Mouse (Mus musculus): ENCODE results near the gene Pam16. TPM values are rescaled to one million over a fixed set of nuclear protein-coding genes. Genes with fewer than 3 reads are reported as not detected.

The Pam16 gene
- polyA plus RNA-seq (2016; fragmentation: Nextera tagmentation; extraction: Ambion mirVana), result 93.5 and 94.7 TPM in 2 replicates

- under 1% methylated on average over 56 of the region's 56 CpGs for WGBS
- H3K27me3 ChIP-seq (ENCODE audit: poor library complexity, severe bottlenecking), result no peaks in the 10 kb centered on the region
- no peaks in the 10 kb centered on the region for H3K9me3 ChIP-seq
- peaks cover 19% of the 10 kb centered on the region for H3K36me3 ChIP-seq (replicated peaks)
- peaks cover 26% of the 10 kb centered on the region for H3K4me1 ChIP-seq
- H3K4me3 ChIP-seq, result peak within 1 kb of the TSS; percentile 75
- DNase-seq (ENCODE audit: extremely low spot score, low spot score), result peak; percentile 87
- peak within 1 kb of the TSS; percentile 93 for H3K27ac ChIP-seq
These were observed at the start of gene Pam16 for GRCm38 (mm10) chr16:4624481-4625110. TSS of gene Pam16 (minus strand) at chr16:4624988.

GRCm38 (mm10) chr16:4674091-4674490, 49.3 kb upstream of the Pam16 start:
- Histone ChIP-seq H3K9me3 (no peaks in the 10 kb centered on the region), H3K27ac (no peak overlapping the region), H3K36me3 (replicated peaks) (peaks cover 46% of the 10 kb centered on the region), H3K4me3 (no peak overlapping the region), H3K4me1 (peaks cover 9% of the 10 kb centered on the region), H3K27me3 (ENCODE audit: poor library complexity, severe bottlenecking) (no peaks in the 10 kb centered on the region)
- WGBS, result 88% methylated on average over 4 of the region's 4 CpGs
- DNase-seq (ENCODE audit: extremely low spot score, low spot score), result no peak

DNA sequence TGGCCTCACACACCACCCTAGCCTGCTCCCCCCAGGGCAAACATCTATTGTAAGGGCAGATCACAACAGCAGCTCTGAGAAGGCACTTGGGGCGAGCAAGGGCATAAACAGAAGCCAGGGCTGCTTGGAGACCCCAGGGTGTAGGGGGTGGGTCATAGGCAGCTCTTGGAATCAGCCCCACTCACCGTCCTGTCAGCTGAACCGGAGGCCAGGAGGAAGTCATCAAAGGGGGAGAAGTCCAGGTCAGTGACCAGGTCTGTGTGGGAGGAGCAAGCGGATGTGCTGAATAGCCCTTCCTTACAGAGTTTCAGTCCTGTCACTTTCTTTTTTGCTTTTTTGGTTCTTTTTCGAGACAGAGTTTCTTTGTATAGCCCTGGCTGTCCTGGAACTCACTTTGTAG, 45.5 kb upstream of the Pam16 start:
- H3K9me3 ChIP-seq, result no peaks in the 10 kb centered on the region
- H3K4me1 ChIP-seq, result no peaks in the 10 kb centered on the region
- no peak overlapping the region for H3K27ac ChIP-seq
- no peak for DNase-seq (ENCODE audit: extremely low spot score, low spot score)
- peaks cover 64% of the 10 kb centered on the region for H3K36me3 ChIP-seq (replicated peaks)
- H3K4me3 ChIP-seq, result no peak overlapping the region
- 85% methylated on average over 5 of the region's 5 CpGs for WGBS
- no peaks in the 10 kb centered on the region for H3K27me3 ChIP-seq (ENCODE audit: poor library complexity, severe bottlenecking)

DNA sequence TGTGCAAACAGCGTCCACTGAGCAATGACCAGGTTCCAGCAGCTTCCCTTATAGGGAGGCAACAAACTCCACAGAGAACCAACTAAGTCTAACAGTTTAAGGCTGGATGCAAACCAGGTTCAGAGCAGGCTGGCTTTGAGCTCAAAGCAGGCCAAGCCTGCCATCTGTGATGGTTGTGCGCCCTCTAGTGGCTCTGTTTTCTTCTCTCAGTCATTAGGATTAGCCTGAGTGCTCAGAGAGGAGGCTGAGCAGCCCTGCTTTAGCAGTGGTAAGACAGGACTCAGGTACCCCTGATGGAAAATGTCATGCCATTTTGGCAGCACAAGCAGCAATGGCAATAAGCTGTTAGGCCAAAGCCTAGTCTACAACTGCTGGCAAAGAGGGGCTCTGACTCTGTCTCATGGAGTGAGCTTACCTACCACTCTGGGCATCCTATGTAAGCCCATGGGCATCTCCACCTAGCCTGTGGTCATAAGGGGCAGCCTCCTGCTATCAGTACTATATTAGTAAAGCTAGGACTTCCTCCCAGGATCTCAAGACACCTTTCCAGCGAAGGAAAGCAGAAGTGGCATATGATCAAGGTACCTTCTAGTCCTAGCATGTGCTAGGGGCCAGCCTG, 42.5 kb upstream of the Pam16 start:
- Histone ChIP-seq H3K4me3 (no peak overlapping the region), H3K9me3 (no peaks in the 10 kb centered on the region), H3K36me3 (replicated peaks) (peaks cover 55% of the 10 kb centered on the region), H3K27me3 (ENCODE audit: poor library complexity, severe bottlenecking) (no peaks in the 10 kb centered on the region), H3K4me1 (no peaks in the 10 kb centered on the region), H3K27ac (peak overlapping the region; percentile 54; the same call in 1 of the 2 replicates)
- 28% methylated on average over 3 of the region's 3 CpGs for WGBS
- peak; percentile 83 for DNase-seq (ENCODE audit: extremely low spot score, low spot score)

DNA sequence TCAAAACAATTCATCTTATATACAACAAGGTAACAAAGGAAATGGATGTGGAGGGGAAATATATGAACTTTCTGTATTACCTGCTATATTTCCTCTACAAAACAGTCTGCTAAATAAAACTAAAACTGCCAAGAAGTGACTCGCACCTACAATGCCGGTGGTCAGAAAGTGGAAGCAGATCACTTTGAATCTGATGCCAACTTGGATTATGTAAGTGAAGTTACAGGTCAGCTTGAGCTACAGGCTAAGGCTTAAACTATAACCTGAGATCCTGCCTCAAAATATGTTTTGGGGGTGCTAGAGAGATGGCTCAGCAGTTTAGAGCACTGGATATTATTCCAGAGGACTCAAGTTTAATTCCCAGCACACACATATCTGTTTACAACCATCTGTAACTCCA, 40.9 kb upstream of the Pam16 start:
- Histone ChIP-seq H3K36me3 (replicated peaks) (peaks cover 66% of the 10 kb centered on the region), H3K27me3 (ENCODE audit: poor library complexity, severe bottlenecking) (no peaks in the 10 kb centered on the region), H3K4me1 (no peaks in the 10 kb centered on the region), H3K27ac (no peak overlapping the region), H3K9me3 (no peaks in the 10 kb centered on the region), H3K4me3 (no peak overlapping the region)
- 94% methylated on average over 2 of the region's 2 CpGs for WGBS
- no peak for DNase-seq (ENCODE audit: extremely low spot score, low spot score)

DNA sequence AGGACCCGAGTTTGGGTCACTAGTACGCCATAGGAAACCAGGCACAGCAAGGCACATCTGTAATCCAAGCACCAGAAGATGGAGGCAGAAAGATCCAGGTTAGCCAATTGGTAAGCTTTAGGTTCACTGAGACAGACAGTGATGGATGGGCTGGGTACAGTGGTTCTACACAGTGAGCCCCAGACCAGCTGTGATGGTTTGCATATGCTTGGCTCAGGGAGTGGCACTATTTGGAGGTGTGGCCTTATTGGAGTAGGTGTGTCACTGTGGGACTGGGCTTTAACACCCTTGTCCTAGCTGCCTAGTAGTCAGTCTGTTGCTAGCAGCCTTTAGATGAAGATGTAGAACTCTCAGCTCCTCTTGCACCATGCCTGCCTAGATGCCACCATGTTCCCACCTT, 39.0 kb upstream of the Pam16 start:
- Histone ChIP-seq H3K9me3 (no peaks in the 10 kb centered on the region), H3K27ac (no peak overlapping the region), H3K27me3 (ENCODE audit: poor library complexity, severe bottlenecking) (no peaks in the 10 kb centered on the region), H3K36me3 (replicated peaks) (peaks cover 57% of the 10 kb centered on the region), H3K4me3 (no peak overlapping the region), H3K4me1 (peaks cover 8% of the 10 kb centered on the region)
- no peak for DNase-seq (ENCODE audit: extremely low spot score, low spot score)
- WGBS, result 85% methylated on average over 2 of the region's 2 CpGs

GRCm38 (mm10) chr16:4661605-4662004, 36.8 kb upstream of the Pam16 start:
- Histone ChIP-seq H3K27me3 (ENCODE audit: poor library complexity, severe bottlenecking) (no peaks in the 10 kb centered on the region), H3K9me3 (no peaks in the 10 kb centered on the region), H3K4me3 (no peak overlapping the region), H3K4me1 (peaks cover 27% of the 10 kb centered on the region), H3K36me3 (replicated peaks) (peaks cover 41% of the 10 kb centered on the region), H3K27ac (no peak overlapping the region; the same call in 1 of the 2 replicates)
- no peak for DNase-seq (ENCODE audit: extremely low spot score, low spot score)
- 74% methylated on average over 2 of the region's 2 CpGs for WGBS

DNA sequence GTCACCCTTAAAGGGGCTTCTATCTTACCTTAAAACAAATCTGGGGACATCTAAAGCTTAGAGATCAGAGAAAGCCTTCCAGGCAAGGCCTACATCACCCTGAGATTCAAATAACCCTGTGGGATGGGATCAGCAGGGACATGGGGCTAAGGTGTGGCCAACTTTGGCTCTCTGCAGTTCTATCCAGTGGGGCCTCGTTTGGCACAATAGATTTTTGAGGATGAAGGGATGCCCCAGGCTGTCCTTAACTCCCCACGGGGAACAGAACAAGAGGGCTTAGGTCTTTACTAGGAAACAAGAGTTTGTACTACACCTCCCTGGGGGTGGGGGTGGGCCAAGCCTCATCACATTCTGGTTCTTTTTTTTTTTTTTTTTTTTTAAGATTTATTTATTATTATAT, 34.5 kb upstream of the Pam16 start:
- peaks cover 37% of the 10 kb centered on the region for H3K36me3 ChIP-seq (replicated peaks)
- 12% methylated on average over 2 of the region's 2 CpGs for WGBS
- H3K9me3 ChIP-seq, result no peaks in the 10 kb centered on the region
- H3K27me3 ChIP-seq (ENCODE audit: poor library complexity, severe bottlenecking), result no peaks in the 10 kb centered on the region
- no peak for DNase-seq (ENCODE audit: extremely low spot score, low spot score)
- H3K4me3 ChIP-seq, result peak overlapping the region; percentile 7; the same call in 1 of the 2 replicates
- H3K4me1 ChIP-seq, result peaks cover 50% of the 10 kb centered on the region
- peak overlapping the region; percentile 86 for H3K27ac ChIP-seq

DNA sequence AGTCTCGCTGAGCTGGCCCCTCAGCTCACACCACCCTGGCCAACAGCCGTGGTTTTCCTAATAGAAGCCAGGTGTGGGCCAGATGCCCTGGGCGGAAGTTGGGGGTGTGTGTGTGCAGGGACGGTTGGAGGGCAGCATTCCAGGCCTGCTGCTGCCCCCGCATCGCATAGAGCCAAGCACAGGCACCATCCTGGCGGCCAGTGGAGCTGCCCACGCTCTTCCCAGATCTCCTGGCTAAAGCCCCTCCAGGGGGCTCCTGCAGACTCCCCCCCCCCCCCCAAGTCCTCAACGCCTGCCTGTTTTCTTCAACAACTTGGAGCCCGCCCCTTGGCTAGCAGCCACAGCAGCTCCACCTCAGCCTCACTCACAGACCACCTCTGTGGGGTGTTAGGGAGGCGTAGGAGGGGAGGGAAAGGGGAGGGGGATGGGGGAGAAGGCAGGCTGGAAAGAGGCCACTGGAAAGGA, 34.0 kb upstream of the Pam16 start:
- Histone ChIP-seq H3K36me3 (replicated peaks) (peaks cover 39% of the 10 kb centered on the region), H3K27me3 (ENCODE audit: poor library complexity, severe bottlenecking) (no peaks in the 10 kb centered on the region), H3K4me1 (peaks cover 55% of the 10 kb centered on the region), H3K27ac (peak overlapping the region; percentile 86), H3K9me3 (no peaks in the 10 kb centered on the region), H3K4me3 (peak overlapping the region; percentile 7; the same call in 1 of the 2 replicates)
- 29% methylated on average over 11 of the region's 11 CpGs for WGBS
- DNase-seq (ENCODE audit: extremely low spot score, low spot score), result peak; percentile 67

GRCm38 (mm10) chr16:4656571-4657081, 31.8 kb upstream of the Pam16 start:
- DNase-seq (ENCODE audit: extremely low spot score, low spot score), result no peak
- Histone ChIP-seq H3K9me3 (no peaks in the 10 kb centered on the region), H3K4me3 (no peak overlapping the region), H3K27ac (peak overlapping the region; percentile 75), H3K36me3 (replicated peaks) (peaks cover 50% of the 10 kb centered on the region), H3K4me1 (peaks cover 72% of the 10 kb centered on the region), H3K27me3 (ENCODE audit: poor library complexity, severe bottlenecking) (no peaks in the 10 kb centered on the region)
- whole genome bisulfite sequencing, result 69% methylated on average over 9 of the region's 9 CpGs

DNA sequence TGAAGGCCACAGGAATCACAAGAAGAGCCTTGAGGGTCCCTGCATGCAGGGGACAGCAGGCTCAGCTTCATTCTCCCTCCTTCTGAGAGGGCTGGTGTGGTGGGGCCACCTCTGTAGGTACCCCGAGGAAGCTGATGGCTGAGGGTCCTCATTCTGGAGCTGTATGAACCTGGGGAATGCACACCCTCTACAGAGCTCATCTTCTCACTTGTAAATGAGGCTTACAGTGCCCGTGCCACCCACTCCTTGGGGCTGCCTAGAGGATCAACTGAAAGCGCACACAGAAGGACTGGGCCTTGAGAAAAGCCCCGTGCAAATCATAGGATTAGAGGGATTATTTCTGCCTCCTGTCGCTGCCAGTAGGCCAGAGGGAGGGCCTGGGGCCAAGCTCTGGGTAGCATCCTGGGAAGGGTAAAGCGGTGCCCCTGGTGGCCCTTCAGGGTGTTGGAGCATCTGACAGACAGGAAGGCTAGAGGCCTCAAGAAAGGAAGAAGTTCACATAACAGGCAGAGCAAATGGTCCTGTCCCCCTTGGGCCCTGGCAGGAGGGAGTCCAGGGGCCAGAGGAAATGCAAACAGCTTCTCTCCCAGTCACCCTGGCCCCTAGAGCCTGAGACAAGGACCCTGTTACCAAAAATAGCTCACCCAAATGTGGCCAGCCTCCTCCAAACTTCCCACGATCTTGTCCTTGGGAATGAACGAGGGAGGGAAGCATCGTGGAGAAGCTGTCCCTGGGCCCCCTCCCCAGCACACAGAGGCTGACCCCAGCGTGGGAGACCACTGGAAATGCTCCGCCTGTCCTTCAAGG, 31.2 kb upstream of the Pam16 start:
- no peaks in the 10 kb centered on the region for H3K27me3 ChIP-seq (ENCODE audit: poor library complexity, severe bottlenecking)
- peaks cover 79% of the 10 kb centered on the region for H3K4me1 ChIP-seq
- WGBS, result 38% methylated on average over 11 of the region's 11 CpGs
- peaks cover 50% of the 10 kb centered on the region for H3K36me3 ChIP-seq (replicated peaks)
- no peak overlapping the region for H3K4me3 ChIP-seq
- DNase-seq (ENCODE audit: extremely low spot score, low spot score), result no peak
- no peaks in the 10 kb centered on the region for H3K9me3 ChIP-seq
- H3K27ac ChIP-seq, result peak overlapping the region; percentile 75

- DNase-seq (ENCODE audit: extremely low spot score, low spot score), result no peak
- Histone ChIP-seq H3K27me3 (ENCODE audit: poor library complexity, severe bottlenecking) (no peaks in the 10 kb centered on the region), H3K4me1 (peaks cover 82% of the 10 kb centered on the region), H3K27ac (peak overlapping the region; percentile 75), H3K9me3 (no peaks in the 10 kb centered on the region), H3K36me3 (replicated peaks) (peaks cover 49% of the 10 kb centered on the region), H3K4me3 (no peak overlapping the region)
- 73% methylated on average over 4 of the region's 4 CpGs for WGBS
These were observed 30.5 kb upstream of the Pam16 start for GRCm38 (mm10) chr16:4655251-4655734.
